8 mouse cellular contexts compared by ENCODE assay signal in the genomic region with DNA sequence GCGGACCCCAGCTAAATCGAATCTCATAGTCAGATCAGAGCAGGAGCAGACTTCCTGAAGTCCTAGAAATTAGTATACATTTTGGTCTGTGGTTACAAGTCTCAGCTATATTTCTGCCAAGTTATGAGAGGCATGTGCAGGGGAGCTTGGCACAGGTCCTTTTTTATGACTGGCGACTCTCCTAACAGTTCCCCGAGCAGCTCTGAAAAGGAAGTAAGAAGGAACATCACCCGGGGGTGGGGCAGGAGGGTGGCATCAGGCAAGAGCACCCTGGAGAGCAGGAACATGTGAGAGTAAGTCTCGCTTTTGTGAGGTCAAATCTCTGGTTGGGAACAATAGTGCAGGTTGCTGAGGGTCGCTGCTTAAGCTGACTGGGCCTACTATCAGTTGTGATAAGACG. TPM values are rescaled to one million over a fixed set of nuclear protein-coding genes. Genes with fewer than 3 reads are reported as not detected.
DNase-seq lines count a peak whose midpoint lies in the region; ATAC-seq lines count a peak whose summit lies in the region.
"Had no signal": no experiment of that assay in that cellular context is flagged by ENCODE, and none has a peak within 500 bp of the region (broad histone marks: within the 10 kb centered on the region; RNA-seq: fewer than 3 reads in every experiment).

No protein-coding gene starts in this region.

- peak overlapping the region; percentile 45 for H3K9ac ChIP-seq in heart, embryonic 16.5 days (ENCODE audit: low read length)
- no peak overlapping the region for H3K9ac ChIP-seq in hindbrain, embryonic 12.5 days

- 25% methylated on average over 8 of the region's 8 CpGs for WGBS in heart, embryonic 16.5 days
- WGBS in hindbrain, embryonic 12.5 days, result 54% methylated on average over 8 of the region's 8 CpGs

- H3K27me3 ChIP-seq in heart, embryonic 16.5 days (ENCODE audit: control insufficient read depth, insufficient read depth, low read length), result no peaks in the 10 kb centered on the region
- H3K27me3 ChIP-seq in hindbrain, embryonic 12.5 days, result no peaks in the 10 kb centered on the region

- H3K4me2 ChIP-seq in heart, embryonic 16.5 days (ENCODE audit: low read depth, low read length), result peak overlapping the region; percentile 59
- H3K4me2 ChIP-seq in hindbrain, embryonic 12.5 days (replicated peaks), result no peak overlapping the region

- H3K4me3 ChIP-seq in heart, embryonic 16.5 days (ENCODE audit: low read length), result peak overlapping the region; percentile 19
- no peak overlapping the region for H3K4me3 ChIP-seq in hindbrain, embryonic 12.5 days

- peaks cover 22% of the 10 kb centered on the region for H3K4me1 ChIP-seq in heart, embryonic 16.5 days (ENCODE audit: control insufficient read depth, insufficient read depth, low read length)
- H3K4me1 ChIP-seq in hindbrain, embryonic 12.5 days, result peaks cover 4% of the 10 kb centered on the region; the same call in 1 of the 2 replicates

- ATAC-seq in heart, embryonic 16.5 days (replicated peaks; ENCODE audit: extremely low read depth, insufficient read depth, low FRiP score), result no peak
- ATAC-seq in megakaryocyte, adult 5-6 weeks (ENCODE audit: poor library complexity, severe bottlenecking), result peak; percentile 63
- no peak for ATAC-seq in hindbrain, embryonic 12.5 days (ENCODE audit: low FRiP score)

- DNase-seq in left cerebral cortex, adult 18-20 months (ENCODE audit: low spot score in 2 of 2), result peak; percentile 39 to 56
- DNase-seq in left cerebral cortex, postnatal 4 days, result no peak
- peak; percentile 51 for DNase-seq in NIH3T3 (ENCODE audit: low read depth)
- DNase-seq in layer of hippocampus, adult 9-11 months, result no peak
- DNase-seq: gastrocnemius, postnatal 25 days had no signal

- no peak overlapping the region for H3K27ac ChIP-seq in heart, embryonic 16.5 days (ENCODE audit: low read length)
- no peak overlapping the region for H3K27ac ChIP-seq in hindbrain, embryonic 12.5 days

- intact Hi-C loops in left cerebral cortex, postnatal 4 days (cut with DNase I), result no loop called here

- no peaks in the 10 kb centered on the region for H3K36me3 ChIP-seq in heart, embryonic 16.5 days (ENCODE audit: control insufficient read depth, insufficient read depth)
- H3K36me3 ChIP-seq in hindbrain, embryonic 12.5 days, result no peaks in the 10 kb centered on the region

- H3K9me3 ChIP-seq in heart, embryonic 16.5 days (replicated peaks; ENCODE audit: control insufficient read depth, low read length), result no peaks in the 10 kb centered on the region
- H3K9me3 ChIP-seq in hindbrain, embryonic 12.5 days (replicated peaks), result no peaks in the 10 kb centered on the region

RNA-seq across cellular contexts. Expression of gene Ppp2r1b, which starts 5.6 kb away (rescaled TPM):
- total RNA-seq in left cerebral cortex, adult 18-20 months (2021), result 10 to 100 TPM; 19.8 to 27.7 TPM
- total RNA-seq in left cerebral cortex, postnatal 4 days (2021), result 10 to 100 TPM; 29.9 to 33.2 TPM
- 38.2 and 41.8 TPM in 2 replicates for polyA plus RNA-seq in heart, embryonic 16.5 days (2015; fragmentation: Nextera tagmentation; extraction: Ambion mirVana)
- total RNA-seq in megakaryocyte, adult 5-6 weeks (2015), result 17.8 and 18.7 TPM in 2 replicates
- total RNA-seq in megakaryocyte, adult 5-6 weeks (2017), result 24.0 and 26.6 TPM in 2 replicates
- polyA plus RNA-seq in hindbrain, embryonic 12.5 days (2016; fragmentation: Nextera tagmentation; extraction: Ambion mirVana), result 87.6 and 90.5 TPM in 2 replicates

Comparison
In these comparisons a context has a peak if more than half of its experiments do, and no peak if none do; other contexts are left out.
1. DNase-seq: peak in left cerebral cortex, adult 18-20 months (2 of 2) and NIH3T3 (single experiment); none in left cerebral cortex, postnatal 4 days (single experiment) and layer of hippocampus, adult 9-11 months (single experiment).